Mouse (Mus musculus) heart, embryonic 16.5 days (tissue): ENCODE measurements around the gene Rad51b. TPM values are rescaled to one million over a fixed set of nuclear protein-coding genes. Genes with fewer than 3 reads are reported as not detected.
"Not testable (repeated sequence)": the region's sequence is repeated elsewhere in the genome, so short reads cannot be mapped to it uniquely, and the experiment has no call there.

ENCODE experiments used
- ATAC-seq: fragments of 200-750 bp; cut with Nextera tagmentation; replicated peaks from 2 replicates; pipeline ENCODE4 v1.8.0; 2017; ENCODE audit warnings: moderate number of reproducible peaks; ENCODE audit not compliant: insufficient read depth, low FRiP score; ENCODE audit errors: extremely low read depth
- H3K27ac ChIP-seq: fragments of 300-500 bp; sonication (generic); 2 replicates; pipeline ENCODE4 v1.5.1; 2014; ENCODE audit warnings: mild to moderate bottlenecking, low read length, control low read depth, moderate library complexity
- H3K27me3 ChIP-seq: fragments of 300-500 bp; sonication (generic); 2 replicates; pipeline ENCODE4 v1.6.1; 2014; ENCODE audit warnings: low read length, mixed read lengths; ENCODE audit not compliant: control insufficient read depth, insufficient read depth
- H3K36me3 ChIP-seq: fragments of 300-500 bp; sonication (generic); 2 replicates; pipeline ENCODE4 v1.6.1; 2014; ENCODE audit not compliant: control insufficient read depth, insufficient read depth
- H3K4me1 ChIP-seq: fragments of 300-500 bp; sonication (generic); 2 replicates; pipeline ENCODE4 v1.6.1; 2014; ENCODE audit warnings: low read length, mixed read lengths; ENCODE audit not compliant: control insufficient read depth, insufficient read depth
- H3K4me2 ChIP-seq: fragments of 300-500 bp; sonication (generic); 2 replicates; pipeline ENCODE4 v1.6.1; 2014; ENCODE audit warnings: low read depth, mild to moderate bottlenecking, control low read depth, low read length
- H3K4me3 ChIP-seq: fragments of 300-500 bp; sonication (generic); 2 replicates; pipeline ENCODE4 v1.5.1; 2014; ENCODE audit warnings: mild to moderate bottlenecking, control low read depth, low read length
- H3K9ac ChIP-seq: fragments of 300-500 bp; sonication (generic); 2 replicates; pipeline ENCODE4 v1.6.1; 2014; ENCODE audit warnings: low read length, control low read depth
- H3K9me3 ChIP-seq: fragments of 300-500 bp; sonication (generic); replicated peaks from 2 replicates; pipeline ENCODE4 v1.6.1; 2016; ENCODE audit warnings: low read length; ENCODE audit not compliant: control insufficient read depth
- WGBS: fragments of 180-500 bp; shearing (Covaris S2); extraction: QIAGEN DNeasy Blood & Tissue Kit; methylation state at CpG from one replicate; pipeline ENCODE4 v1.1.7; 2014; 5-methylcytosine and 5-hydroxymethylcytosine counted together
- polyA plus RNA-seq: library from polyadenylated mRNA; unstranded; fragments of >200 nt; fragmentation: Nextera tagmentation; extraction: Ambion mirVana; gene quantifications from 2 replicates; pipeline ENCODE4 v1.2.1, GENCODE M21; 2015

Rad51b gene
- polyA plus RNA-seq, 1 experiment from 2014 or later, result 5.0 TPM

GRCm38 (mm10) chr12:79322539-79322938 lies 25.5 kb downstream of the Rad51b start:
- 58% methylated on average over 2 of the region's 2 CpGs for WGBS
- H3K4me3 ChIP-seq, H3K36me3 ChIP-seq, H3K27ac ChIP-seq, ATAC-seq, H3K4me2 ChIP-seq, H3K4me1 ChIP-seq, H3K9me3 ChIP-seq, H3K27me3 ChIP-seq, H3K9ac ChIP-seq: not testable (repeated sequence)

- WGBS, result 59% methylated on average over 2 of the region's 2 CpGs
These were observed 29.2 kb downstream of the Rad51b start for GRCm38 (mm10) chr12:79326236-79326635.

GRCm38 (mm10) chr12:79326745-79327144 lies 29.7 kb downstream of the Rad51b start:
- Histone ChIP-seq H3K36me3 (no peaks in the 10 kb centered on the region), H3K4me2 (no peak overlapping the region), H3K27me3 (no peaks in the 10 kb centered on the region), H3K27ac (no peak overlapping the region), H3K4me3 (no peak overlapping the region), H3K9me3 (no peaks in the 10 kb centered on the region), H3K4me1 (no peaks in the 10 kb centered on the region), H3K9ac (no peak overlapping the region)
- ATAC-seq, result no peak
- WGBS, result 71% methylated on average over 2 of the region's 2 CpGs

More at GRCm38 (mm10) chr12:79326236-79326635, 29.2 kb downstream of the Rad51b start:
- no peak overlapping the region for H3K9ac ChIP-seq
- H3K9me3 ChIP-seq, result no peaks in the 10 kb centered on the region
- H3K36me3 ChIP-seq, result no peaks in the 10 kb centered on the region
- no peak overlapping the region for H3K4me3 ChIP-seq
- no peak overlapping the region for H3K27ac ChIP-seq
- no peak overlapping the region for H3K4me2 ChIP-seq
- H3K4me1 ChIP-seq, result no peaks in the 10 kb centered on the region
- no peaks in the 10 kb centered on the region for H3K27me3 ChIP-seq
- ATAC-seq, result no peak

- Histone ChIP-seq H3K9ac (no peak overlapping the region), H3K9me3 (no peaks in the 10 kb centered on the region), H3K4me2 (no peak overlapping the region), H3K27ac (no peak overlapping the region), H3K27me3 (no peaks in the 10 kb centered on the region), H3K4me1 (no peaks in the 10 kb centered on the region), H3K4me3 (no peak overlapping the region), H3K36me3 (no peaks in the 10 kb centered on the region)
- 74% methylated on average over 2 of the region's 2 CpGs for WGBS
- ATAC-seq, result no peak
These were observed 30.8 kb downstream of the Rad51b start for GRCm38 (mm10) chr12:79327868-79328267.

GRCm38 (mm10) chr12:79330571-79330970 lies 33.5 kb downstream of the Rad51b start:
- Histone ChIP-seq H3K27me3 (no peaks in the 10 kb centered on the region), H3K27ac (no peak overlapping the region), H3K9ac (no peak overlapping the region), H3K4me1 (no peaks in the 10 kb centered on the region), H3K4me3 (no peak overlapping the region), H3K9me3 (peaks cover 6% of the 10 kb centered on the region; the same call in 1 of the 2 replicates), H3K36me3 (peaks cover 10% of the 10 kb centered on the region), H3K4me2 (no peak overlapping the region)
- WGBS, result 74% methylated on average over 2 of the region's 2 CpGs
- ATAC-seq, result no peak

- peaks cover 10% of the 10 kb centered on the region for H3K36me3 ChIP-seq
- H3K27ac ChIP-seq, result no peak overlapping the region
- H3K9ac ChIP-seq, result no peak overlapping the region
- no peaks in the 10 kb centered on the region for H3K27me3 ChIP-seq
- WGBS, result 77% methylated on average over 4 of the region's 4 CpGs
- ATAC-seq, result no peak
- H3K9me3 ChIP-seq, result peaks cover 6% of the 10 kb centered on the region; the same call in 1 of the 2 replicates
- H3K4me1 ChIP-seq, result no peaks in the 10 kb centered on the region
- H3K4me3 ChIP-seq, result no peak overlapping the region
- H3K4me2 ChIP-seq, result no peak overlapping the region
These were observed 34.6 kb downstream of the Rad51b start for GRCm38 (mm10) chr12:79331722-79332121.

GRCm38 (mm10) chr12:79338791-79339190 lies 41.7 kb downstream of the Rad51b start:
- Histone ChIP-seq H3K9ac (no peak overlapping the region), H3K4me1 (no peaks in the 10 kb centered on the region), H3K27me3 (no peaks in the 10 kb centered on the region), H3K4me2 (no peak overlapping the region), H3K27ac (no peak overlapping the region), H3K36me3 (peaks cover 10% of the 10 kb centered on the region), H3K9me3 (peaks cover 6% of the 10 kb centered on the region; the same call in 1 of the 2 replicates), H3K4me3 (no peak overlapping the region)
- WGBS, result 81% methylated on average over 8 of the region's 8 CpGs
- no peak for ATAC-seq

GRCm38 (mm10) chr12:79340513-79340912 lies 43.4 kb downstream of the Rad51b start:
- no peak for ATAC-seq
- Histone ChIP-seq H3K4me3 (no peak overlapping the region), H3K27ac (no peak overlapping the region)

GRCm38 (mm10) chr12:79341291-79341845 lies 44.3 kb downstream of the Rad51b start:
- Histone ChIP-seq H3K4me1 (no peaks in the 10 kb centered on the region), H3K4me2 (no peak overlapping the region), H3K27ac (no peak overlapping the region), H3K27me3 (no peaks in the 10 kb centered on the region), H3K9me3 (no peaks in the 10 kb centered on the region), H3K4me3 (no peak overlapping the region), H3K9ac (no peak overlapping the region), H3K36me3 (no peaks in the 10 kb centered on the region)
- WGBS, result 73% methylated on average over 6 of the region's 6 CpGs
- no peak for ATAC-seq

More at GRCm38 (mm10) chr12:79340513-79340912, 43.4 kb downstream of the Rad51b start:
- Histone ChIP-seq H3K27me3 (no peaks in the 10 kb centered on the region), H3K9me3 (no peaks in the 10 kb centered on the region), H3K9ac (no peak overlapping the region), H3K4me1 (no peaks in the 10 kb centered on the region), H3K4me2 (no peak overlapping the region), H3K36me3 (no peaks in the 10 kb centered on the region)
- 73% methylated on average over 6 of the region's 6 CpGs for WGBS
